Mouse (Mus musculus): ENCODE data around the gene Gkap1. TPM values are rescaled to one million over a fixed set of nuclear protein-coding genes. Genes with fewer than 3 reads are reported as not detected.
A peak's percentile ranks its signal among the peaks of the same experiment; 100 is the strongest.

Gene Gkap1
- polyA plus RNA-seq, 1 experiment from 2014 or later: 14.3 TPM

- no peak for DNase-seq (ENCODE audit: low spot score)
Observed at GRCm38 (mm10) chr13:58191516-58191915, 84.0 kb downstream of the Gkap1 start.

GRCm38 (mm10) chr13:58189473-58189872 is 86.0 kb downstream of the Gkap1 start:
- ATAC-seq (replicated peaks; ENCODE audit: low FRiP score): no peak

More at GRCm38 (mm10) chr13:58191516-58191915, 84.0 kb downstream of the Gkap1 start:
- peaks cover 26% of the 10 kb centered on the region for H3K36me3 ChIP-seq (ENCODE audit: control insufficient read depth, insufficient read depth, low read length)
- no peaks in the 10 kb centered on the region for H3K4me1 ChIP-seq (replicated peaks; ENCODE audit: control insufficient read depth, insufficient read depth, low read length)
- ATAC-seq (replicated peaks; ENCODE audit: low FRiP score): no peak
- H3K4me3 ChIP-seq (ENCODE audit: low read depth, low read length): no peak overlapping the region
- no peak overlapping the region for H3K9ac ChIP-seq (ENCODE audit: low read depth, low read length)
- no peaks in the 10 kb centered on the region for H3K9me3 ChIP-seq (ENCODE audit: control insufficient read depth, low read length)
- WGBS: 98% methylated on average over 14 of the region's 14 CpGs
- H3K4me2 ChIP-seq: no peak overlapping the region
- H3K27me3 ChIP-seq (replicated peaks; ENCODE audit: control insufficient read depth, insufficient read depth, low read length): no peaks in the 10 kb centered on the region
- no peak overlapping the region for H3K27ac ChIP-seq (ENCODE audit: low read depth, low read length)

GRCm38 (mm10) chr13:58188412-58188811 is 87.1 kb downstream of the Gkap1 start:
- Histone ChIP-seq H3K36me3 (ENCODE audit: control insufficient read depth, insufficient read depth, low read length) (peaks cover 21% of the 10 kb centered on the region), H3K4me2 (no peak overlapping the region), H3K4me3 (ENCODE audit: low read depth, low read length) (no peak overlapping the region), H3K9me3 (ENCODE audit: control insufficient read depth, low read length) (no peaks in the 10 kb centered on the region), H3K4me1 (replicated peaks; ENCODE audit: control insufficient read depth, insufficient read depth, low read length) (no peaks in the 10 kb centered on the region), H3K27me3 (replicated peaks; ENCODE audit: control insufficient read depth, insufficient read depth, low read length) (no peaks in the 10 kb centered on the region), H3K27ac (ENCODE audit: low read depth, low read length) (no peak overlapping the region), H3K9ac (ENCODE audit: low read depth, low read length) (no peak overlapping the region)
- DNase-seq (ENCODE audit: low spot score): peak; percentile 78
- peak; percentile 23; the same call in 1 of the 2 replicates for ATAC-seq (replicated peaks; ENCODE audit: low FRiP score)
- WGBS: 60% methylated on average over 4 of the region's 4 CpGs

More at GRCm38 (mm10) chr13:58189473-58189872, 86.0 kb downstream of the Gkap1 start:
- H3K36me3 ChIP-seq (ENCODE audit: control insufficient read depth, insufficient read depth, low read length): peaks cover 21% of the 10 kb centered on the region
- 81% methylated on average over 5 of the region's 5 CpGs for WGBS
- no peaks in the 10 kb centered on the region for H3K27me3 ChIP-seq (replicated peaks; ENCODE audit: control insufficient read depth, insufficient read depth, low read length)
- H3K9ac ChIP-seq (ENCODE audit: low read depth, low read length): no peak overlapping the region
- H3K4me1 ChIP-seq (replicated peaks; ENCODE audit: control insufficient read depth, insufficient read depth, low read length): no peaks in the 10 kb centered on the region
- H3K27ac ChIP-seq (ENCODE audit: low read depth, low read length): no peak overlapping the region
- H3K4me3 ChIP-seq (ENCODE audit: low read depth, low read length): no peak overlapping the region
- H3K4me2 ChIP-seq: no peak overlapping the region
- DNase-seq (ENCODE audit: low spot score): no peak
- no peaks in the 10 kb centered on the region for H3K9me3 ChIP-seq (ENCODE audit: control insufficient read depth, low read length)

- H3K4me1 ChIP-seq (replicated peaks; ENCODE audit: control insufficient read depth, insufficient read depth, low read length): no peaks in the 10 kb centered on the region
- H3K36me3 ChIP-seq (ENCODE audit: control insufficient read depth, insufficient read depth, low read length): peaks cover 21% of the 10 kb centered on the region
- WGBS: 89% methylated on average over 3 of the region's 3 CpGs
- H3K4me2 ChIP-seq: no peak overlapping the region
- H3K27me3 ChIP-seq (replicated peaks; ENCODE audit: control insufficient read depth, insufficient read depth, low read length): no peaks in the 10 kb centered on the region
- no peak overlapping the region for H3K4me3 ChIP-seq (ENCODE audit: low read depth, low read length)
- no peak for ATAC-seq (replicated peaks; ENCODE audit: low FRiP score)
- H3K9ac ChIP-seq (ENCODE audit: low read depth, low read length): no peak overlapping the region
- no peak overlapping the region for H3K27ac ChIP-seq (ENCODE audit: low read depth, low read length)
- no peak for DNase-seq (ENCODE audit: low spot score)
- no peaks in the 10 kb centered on the region for H3K9me3 ChIP-seq (ENCODE audit: control insufficient read depth, low read length)
Observed at GRCm38 (mm10) chr13:58187751-58188150, 87.7 kb downstream of the Gkap1 start.

GRCm38 (mm10) chr13:58186281-58186680 is 89.2 kb downstream of the Gkap1 start:
- ATAC-seq (replicated peaks; ENCODE audit: low FRiP score) (no peak), DNase-seq (ENCODE audit: low spot score) (no peak)
- no peak overlapping the region for H3K4me3 ChIP-seq (ENCODE audit: low read depth, low read length)
- 91% methylated on average over 8 of the region's 8 CpGs for WGBS
- H3K9ac ChIP-seq (ENCODE audit: low read depth, low read length): no peak overlapping the region
- no peak overlapping the region for H3K27ac ChIP-seq (ENCODE audit: low read depth, low read length)
- no peaks in the 10 kb centered on the region for H3K27me3 ChIP-seq (replicated peaks; ENCODE audit: control insufficient read depth, insufficient read depth, low read length)
- peaks cover 13% of the 10 kb centered on the region for H3K36me3 ChIP-seq (ENCODE audit: control insufficient read depth, insufficient read depth, low read length)
- no peaks in the 10 kb centered on the region for H3K4me1 ChIP-seq (replicated peaks; ENCODE audit: control insufficient read depth, insufficient read depth, low read length)
- no peaks in the 10 kb centered on the region for H3K9me3 ChIP-seq (ENCODE audit: control insufficient read depth, low read length)
- H3K4me2 ChIP-seq: no peak overlapping the region

- no peaks in the 10 kb centered on the region for H3K9me3 ChIP-seq (ENCODE audit: control insufficient read depth, low read length)
- 91% methylated on average over 3 of the region's 3 CpGs for WGBS
- peaks cover 12% of the 10 kb centered on the region; the same call in 1 of the 2 replicates for H3K36me3 ChIP-seq (ENCODE audit: control insufficient read depth, insufficient read depth, low read length)
- H3K9ac ChIP-seq (ENCODE audit: low read depth, low read length): no peak overlapping the region
- H3K27ac ChIP-seq (ENCODE audit: low read depth, low read length): no peak overlapping the region
- H3K27me3 ChIP-seq (replicated peaks; ENCODE audit: control insufficient read depth, insufficient read depth, low read length): no peaks in the 10 kb centered on the region
- ATAC-seq (replicated peaks; ENCODE audit: low FRiP score) (no peak), DNase-seq (ENCODE audit: low spot score) (no peak)
- H3K4me2 ChIP-seq: no peak overlapping the region
- H3K4me1 ChIP-seq (replicated peaks; ENCODE audit: control insufficient read depth, insufficient read depth, low read length): no peaks in the 10 kb centered on the region
- no peak overlapping the region for H3K4me3 ChIP-seq (ENCODE audit: low read depth, low read length)
Observed at GRCm38 (mm10) chr13:58184111-58184510, 91.4 kb downstream of the Gkap1 start.

Small RNAs within 50 kb of the gene (microRNA-seq; reads per million reads assigned to microRNA genes)
- not detected for gene Mir6369 (ENCODE audit: borderline number of aligned reads)

Other genes with a start within 250 kb of the Gkap1 start
- 1.9 and 2.7 TPM in 2 replicates for gene Klhl3, start 162.1 kb downstream of the Gkap1 start, polyA plus RNA-seq (2014; fragmentation: Nextera tagmentation; extraction: Ambion mirVana)
- gene Hnrnpa0, start 147.1 kb downstream of the Gkap1 start, polyA plus RNA-seq (2014; fragmentation: Nextera tagmentation; extraction: Ambion mirVana): 18.7 and 22.8 TPM in 2 replicates
- gene Idnk, start 118.0 kb downstream of the Gkap1 start, polyA plus RNA-seq (2014; fragmentation: Nextera tagmentation; extraction: Ambion mirVana): 37.9 and 38.0 TPM in 2 replicates
- 95.5 and 103 TPM in 2 replicates for gene Ubqln1, start 60.0 kb downstream of the Gkap1 start, polyA plus RNA-seq (2014; fragmentation: Nextera tagmentation; extraction: Ambion mirVana)
- 0.11 and 0.40 TPM in 2 replicates for gene Kif27, start 83.4 kb upstream of the Gkap1 start, polyA plus RNA-seq (2014; fragmentation: Nextera tagmentation; extraction: Ambion mirVana)
- gene 2210016F16Rik, start 109.5 kb upstream of the Gkap1 start, polyA plus RNA-seq (2014; fragmentation: Nextera tagmentation; extraction: Ambion mirVana): 39.3 and 39.6 TPM in 2 replicates
- gene Rmi1, start 126.5 kb upstream of the Gkap1 start, polyA plus RNA-seq (2014; fragmentation: Nextera tagmentation; extraction: Ambion mirVana): 32.6 and 32.9 TPM in 2 replicates
- 1,515 and 1,628 TPM in 2 replicates for gene Hnrnpk, start 127.6 kb upstream of the Gkap1 start, polyA plus RNA-seq (2014; fragmentation: Nextera tagmentation; extraction: Ambion mirVana)